Mouse (Mus musculus): Measurements from ENCODE around the gene Nccrp1.
"Not testable (repeated sequence)": the region's sequence is repeated elsewhere in the genome, so short reads cannot be mapped to it uniquely, and the experiment has no call there.

Gene Nccrp1

DNA sequence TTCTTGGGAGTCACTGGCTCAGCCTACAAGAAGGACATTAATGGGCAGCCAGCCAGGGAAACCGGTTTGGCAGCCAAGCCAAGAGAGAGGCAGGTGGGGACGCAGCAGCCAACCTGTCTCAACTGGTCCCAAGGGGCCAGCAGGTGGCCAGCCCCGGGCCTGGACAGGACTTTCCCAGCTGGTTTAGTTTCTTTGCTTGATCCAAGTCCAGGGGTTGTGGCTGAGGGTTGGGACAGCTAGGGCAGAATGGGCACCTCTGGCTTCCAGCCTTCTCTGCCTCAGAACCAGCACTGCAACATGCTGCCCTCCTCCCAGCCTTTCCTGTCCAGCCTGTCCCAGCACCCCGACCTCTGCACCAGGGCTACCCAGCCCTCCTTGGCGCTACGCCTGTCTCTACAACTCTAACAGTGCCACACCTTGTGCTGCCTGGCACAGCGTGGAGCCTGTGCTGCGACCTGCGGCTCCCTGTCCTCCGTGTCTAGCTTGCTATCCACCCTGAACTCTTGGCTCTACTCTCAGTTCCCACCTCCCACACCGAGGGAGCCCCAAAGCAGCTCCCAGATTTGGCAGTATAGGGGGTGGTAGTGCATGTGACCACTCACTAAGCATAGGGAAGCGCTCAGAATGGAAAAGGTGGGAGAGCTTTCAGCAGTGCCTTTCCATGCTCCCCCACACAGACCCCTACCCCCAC lies 23.4 kb upstream of the Nccrp1 start:
- no peak for DNase-seq (ENCODE audit: low spot score)

DNA sequence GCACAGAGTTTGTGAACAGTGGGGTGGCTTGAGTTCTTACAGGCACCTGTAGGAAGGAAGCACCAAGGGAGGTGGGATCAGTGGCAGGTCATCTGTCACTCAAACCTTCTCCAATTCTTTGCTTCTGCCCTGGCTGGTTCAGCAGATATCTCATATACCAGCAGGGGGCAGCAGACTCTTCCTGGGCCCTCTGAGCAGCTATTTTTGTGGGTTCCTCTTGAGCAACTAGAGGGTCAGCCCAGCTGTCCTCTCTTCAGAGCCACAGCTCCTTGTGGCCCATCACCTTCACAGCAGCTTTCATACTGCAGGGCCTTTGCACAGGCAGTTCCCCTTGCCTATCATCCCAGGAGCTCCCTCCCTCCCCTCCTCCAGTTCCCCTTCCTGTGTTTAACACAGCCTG lies 21.2 kb upstream of the Nccrp1 start:
- peak; percentile 46 for DNase-seq (ENCODE audit: low spot score)

DNA sequence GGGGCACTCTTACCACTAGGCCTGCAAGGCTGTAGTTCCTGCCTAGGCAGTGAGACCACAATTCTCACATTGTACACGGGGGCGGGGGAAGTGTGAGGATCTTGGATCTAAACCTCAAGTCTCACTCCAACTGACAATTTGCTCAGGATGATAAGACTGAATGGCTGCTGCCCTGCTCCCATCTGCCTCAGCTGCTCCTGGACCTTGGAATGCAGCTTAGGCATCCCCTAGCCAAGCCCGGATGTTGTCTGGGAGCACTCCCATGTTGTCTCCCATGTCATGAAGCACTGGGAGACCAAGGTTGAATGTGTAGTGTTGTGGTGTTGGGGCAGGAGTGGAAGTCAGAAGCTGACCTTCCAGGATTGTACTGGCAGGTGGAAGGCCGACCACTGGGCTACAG lies 20.5 kb upstream of the Nccrp1 start:
- DNase-seq (ENCODE audit: low spot score): no peak

DNA sequence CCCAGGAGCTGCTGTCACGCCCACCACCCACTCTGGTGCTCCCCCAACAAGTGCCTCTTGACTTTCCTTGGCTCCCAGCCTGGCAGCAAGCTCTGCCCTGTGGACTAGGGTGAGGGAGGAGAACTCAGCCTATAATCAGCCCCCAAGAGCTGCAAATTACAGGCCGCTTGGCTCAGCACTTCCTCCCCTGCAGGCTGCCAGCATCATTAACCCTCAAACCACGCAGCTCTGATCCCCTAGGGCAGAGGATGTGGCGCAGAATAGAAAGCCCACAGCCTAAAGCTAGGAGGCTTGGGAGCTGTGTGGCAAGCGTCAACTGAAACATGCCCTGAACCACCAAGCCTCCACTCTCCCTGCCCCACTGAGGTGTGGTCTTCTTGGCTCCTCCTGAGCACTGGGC lies 18.4 kb upstream of the Nccrp1 start:
- no peak for DNase-seq (ENCODE audit: low spot score)

DNA sequence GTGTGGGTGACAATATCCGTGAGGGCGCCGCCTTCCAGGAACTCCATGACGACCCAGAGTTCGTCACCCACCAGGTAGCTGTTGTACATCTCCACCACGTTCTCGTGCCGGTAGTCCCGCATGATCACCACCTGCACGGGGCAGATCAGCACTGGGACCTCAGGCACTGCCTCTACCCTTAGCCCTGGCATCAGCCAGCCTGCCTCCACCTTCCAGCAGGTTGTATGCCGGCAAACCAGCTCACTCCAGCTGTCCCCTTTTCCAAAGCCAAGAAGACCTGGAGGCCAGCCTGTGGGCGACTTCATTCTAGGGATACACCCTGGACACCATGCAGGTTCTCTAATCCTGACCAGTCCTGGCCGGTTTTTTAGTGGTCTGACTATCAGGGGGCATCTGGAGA lies 15.9 kb upstream of the Nccrp1 start:
- no peak for DNase-seq (ENCODE audit: low spot score)

DNA sequence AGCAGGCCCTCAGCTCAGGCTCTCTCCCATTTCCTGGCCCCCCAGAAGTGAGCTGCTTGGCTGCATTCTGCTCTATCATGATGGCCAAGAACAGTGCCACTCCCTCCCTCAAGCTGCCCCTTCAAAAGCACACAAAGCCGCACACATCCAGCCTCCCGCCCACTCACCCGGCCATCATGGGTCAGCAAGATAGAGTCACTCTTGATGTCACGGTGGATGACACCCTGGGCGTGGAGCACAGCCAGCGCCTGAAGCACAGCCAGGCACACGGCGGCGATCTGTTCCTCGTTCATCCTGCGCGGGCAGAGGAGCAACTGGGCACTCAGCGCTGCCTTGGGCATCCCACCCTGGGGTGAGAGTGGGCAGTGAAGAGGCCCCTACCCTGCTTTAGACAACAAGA lies 15.3 kb upstream of the Nccrp1 start:
- DNase-seq (ENCODE audit: low spot score): no peak

DNA sequence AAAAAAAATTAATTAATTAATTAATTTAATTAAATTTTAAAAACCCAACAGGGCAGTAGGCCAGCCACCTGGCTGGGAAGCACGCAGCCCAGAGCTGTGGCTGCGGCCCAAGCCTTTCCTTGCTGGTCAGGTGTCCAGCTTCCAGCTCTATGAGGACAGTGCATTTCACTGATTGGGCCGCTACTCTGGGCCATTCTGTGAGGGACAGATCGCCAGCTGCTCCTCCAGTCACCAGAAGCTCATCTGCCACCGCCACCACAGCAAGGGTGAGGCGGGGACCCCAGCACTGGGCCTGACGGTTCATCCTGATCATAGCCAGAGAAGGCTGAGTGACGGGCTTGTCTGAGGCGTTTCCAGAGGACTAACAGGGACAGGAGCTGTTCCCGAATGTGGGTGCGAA lies 14.9 kb upstream of the Nccrp1 start:
- DNase-seq (ENCODE audit: low spot score): no peak

DNA sequence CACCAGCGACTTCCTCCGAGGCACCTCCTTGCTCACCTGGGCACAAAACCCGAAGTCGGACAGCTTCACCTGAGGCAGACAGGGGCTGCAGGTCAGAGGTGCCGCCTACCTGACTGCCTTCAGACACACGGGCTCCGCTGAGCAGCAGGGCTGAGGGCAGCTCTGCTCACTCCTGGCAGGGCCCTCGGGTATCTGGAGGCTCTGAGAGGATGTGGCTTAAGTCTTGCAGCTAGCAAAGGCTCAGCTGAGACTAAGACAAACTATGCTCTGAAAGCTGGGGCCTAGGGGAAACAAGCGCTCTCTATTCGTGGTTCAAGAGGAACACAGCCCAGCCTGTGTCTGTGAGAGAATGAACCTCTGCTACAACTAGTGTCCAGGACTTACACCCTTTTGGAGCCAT lies 13.8 kb upstream of the Nccrp1 start:
- DNase-seq (ENCODE audit: low spot score): no peak

DNA sequence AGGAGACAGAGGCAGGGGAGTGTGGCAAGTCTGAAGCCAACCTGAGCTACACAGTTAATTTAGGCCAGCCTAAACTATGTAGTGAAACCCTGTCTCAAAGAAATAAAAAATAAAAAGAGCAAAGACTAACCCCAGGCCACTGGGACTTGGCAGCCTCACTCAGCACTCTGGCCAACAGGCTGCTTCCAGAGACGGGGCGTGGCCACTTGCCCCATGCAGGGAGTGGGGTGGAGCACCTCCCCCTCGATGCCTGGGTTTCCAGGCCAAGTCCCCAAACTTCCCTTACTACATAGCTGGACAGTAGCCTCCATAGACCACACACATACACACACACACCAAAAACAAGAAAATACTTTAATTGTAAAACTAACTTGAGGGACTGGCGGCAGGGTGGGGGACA lies 11.4 kb upstream of the Nccrp1 start:
- DNase-seq (ENCODE audit: low spot score): no peak

DNA sequence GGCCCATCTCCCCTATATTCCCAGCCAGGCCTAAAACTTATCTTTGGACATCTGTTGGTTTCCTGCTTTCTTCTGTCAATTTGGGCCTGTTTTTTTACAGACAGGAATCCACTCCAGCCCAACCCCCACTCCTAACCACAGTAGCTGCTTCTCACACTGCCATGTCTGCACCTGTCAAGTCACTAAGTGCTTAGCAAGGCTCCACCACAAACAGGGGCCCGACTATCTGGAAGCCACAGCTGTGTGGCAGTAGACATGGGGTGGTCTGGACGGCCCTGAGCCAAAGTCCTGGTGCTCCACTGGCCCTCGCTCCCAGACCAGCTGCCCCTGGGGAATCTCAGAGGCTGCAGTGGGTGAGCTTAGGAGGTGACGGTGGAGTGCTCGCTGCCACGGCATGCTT lies 10.7 kb upstream of the Nccrp1 start:
- DNase-seq (ENCODE audit: low spot score): no peak

DNA sequence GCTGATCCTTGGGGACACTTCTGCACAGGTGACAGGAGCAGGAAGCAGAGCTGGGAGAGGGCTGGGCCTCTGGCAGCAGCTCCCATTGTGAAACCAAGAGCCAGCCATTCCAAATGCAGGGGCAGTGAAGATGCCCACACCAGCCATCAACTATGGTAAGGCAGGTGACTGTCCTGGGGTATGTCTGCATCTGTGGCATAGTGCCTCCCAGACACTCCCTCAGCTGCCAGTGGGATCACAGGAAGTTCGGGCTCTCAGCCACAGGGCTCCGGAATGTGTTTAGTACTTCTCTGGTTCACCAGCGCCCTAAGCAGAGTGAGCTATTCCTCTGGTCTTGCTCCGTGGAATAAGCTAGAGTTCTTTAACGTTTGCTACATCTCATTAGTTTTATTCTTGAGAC lies 10.0 kb upstream of the Nccrp1 start:
- DNase-seq (ENCODE audit: low spot score): no peak

DNA sequence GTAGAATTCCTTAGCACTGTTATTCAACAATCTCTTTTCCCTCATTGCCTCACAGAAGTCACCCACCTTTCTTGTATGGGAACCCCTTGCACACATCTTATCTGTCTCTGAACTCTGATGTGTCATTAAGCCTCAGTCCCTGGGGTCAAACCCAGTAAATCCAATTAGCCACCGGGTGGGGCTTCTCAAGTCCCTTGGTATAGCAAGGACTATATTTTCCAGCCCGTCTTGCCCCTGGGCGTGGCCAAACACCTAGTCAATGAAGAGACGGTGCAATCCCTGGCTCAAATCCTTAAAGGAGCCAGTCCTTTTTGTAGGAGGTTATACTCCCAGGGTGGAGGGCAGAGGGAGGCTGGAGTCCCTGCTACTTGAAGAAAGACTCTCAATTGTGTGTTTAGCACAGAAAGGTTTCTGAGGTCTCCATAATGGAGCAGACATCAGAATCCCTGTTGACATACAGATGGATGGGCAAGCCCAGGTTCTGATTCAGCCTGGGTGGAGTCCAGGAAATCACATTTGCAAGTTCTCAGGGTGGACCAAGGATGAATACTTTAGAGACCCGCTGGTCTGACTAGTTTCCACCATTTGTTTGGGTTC lies 9.0 kb upstream of the Nccrp1 start:
- no peak for DNase-seq (ENCODE audit: low spot score)

DNA sequence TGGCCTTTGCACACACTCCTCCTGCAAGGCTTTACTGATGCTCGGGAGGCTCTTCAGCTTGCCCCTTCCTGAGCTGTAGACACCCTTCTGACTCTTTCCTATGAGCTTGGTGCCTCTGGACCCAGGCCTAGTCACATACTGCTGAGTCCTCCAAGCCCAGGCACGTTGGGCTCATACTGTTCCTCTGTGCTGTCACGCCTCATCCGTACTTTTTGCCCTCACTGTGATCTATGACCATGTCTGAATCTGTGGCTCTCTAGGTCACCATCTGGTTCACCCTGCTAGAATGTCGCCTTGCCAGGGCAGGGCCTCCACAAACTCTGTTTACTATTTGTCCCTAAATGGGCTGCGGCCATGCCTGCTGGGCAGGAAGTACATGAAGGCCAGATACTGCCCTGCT lies 6.0 kb upstream of the Nccrp1 start:
- DNase-seq (ENCODE audit: low spot score): no peak

DNA sequence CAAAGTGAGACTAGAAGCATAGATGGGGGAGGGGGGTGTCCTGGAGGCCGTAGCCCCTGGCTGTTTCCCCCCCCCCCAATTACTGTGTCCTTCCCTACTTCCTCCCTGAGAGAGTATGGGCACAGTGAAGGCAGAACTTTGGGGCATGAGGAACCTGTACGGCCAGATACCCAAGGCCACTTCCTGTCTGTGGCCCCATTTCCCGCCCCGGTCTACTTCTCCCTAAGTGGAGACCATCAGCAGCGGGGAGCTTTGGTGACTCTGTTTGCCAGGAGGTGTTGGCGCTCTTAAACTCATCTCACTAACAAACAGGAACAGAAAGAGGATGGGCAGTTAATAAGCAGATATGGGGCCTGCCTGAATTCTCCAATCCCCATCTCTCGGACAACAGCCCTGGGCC lies 574 bp upstream of the Nccrp1 start:
- DNase-seq (ENCODE audit: low spot score): no peak

DNA sequence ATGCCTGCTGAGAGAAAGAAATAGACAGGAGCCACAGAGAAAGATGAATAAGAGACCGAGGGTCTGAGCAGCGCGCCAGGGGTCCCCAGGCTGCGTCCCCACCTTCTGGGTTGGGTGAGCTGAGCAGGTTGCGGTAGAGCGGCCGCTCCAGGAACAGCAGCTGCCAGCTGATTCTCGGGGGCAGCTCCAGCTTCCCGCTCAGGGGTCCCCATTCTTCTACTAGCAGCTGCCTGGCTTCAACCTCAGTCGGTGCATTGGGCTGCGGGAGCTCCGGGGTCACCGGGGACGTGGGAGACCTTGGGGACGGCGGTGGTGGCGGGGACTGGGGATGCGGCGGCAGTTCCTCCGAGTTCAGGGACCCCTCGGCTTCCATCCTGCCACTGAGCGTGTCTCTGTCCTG lies 405 bp downstream of the Nccrp1 start:
- DNase-seq (ENCODE audit: low spot score): no peak

DNA sequence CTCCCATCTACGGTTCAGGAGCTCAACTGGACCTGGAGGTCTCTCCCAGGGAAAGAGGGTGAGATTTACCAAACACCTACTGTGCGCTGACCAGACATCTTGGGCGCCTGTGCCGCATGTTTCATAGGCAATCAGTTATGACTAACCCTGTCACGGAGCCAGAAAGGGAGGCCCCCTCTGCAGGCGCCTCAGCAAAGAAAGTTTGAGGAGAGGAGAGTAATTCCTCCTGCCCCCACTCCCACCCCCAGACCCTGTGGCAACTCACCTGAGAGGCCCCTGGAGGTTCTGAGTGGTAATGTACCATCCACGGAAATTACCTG lies 1.2 kb downstream of the Nccrp1 start:
- DNase-seq (ENCODE audit: low spot score): no peak

DNA sequence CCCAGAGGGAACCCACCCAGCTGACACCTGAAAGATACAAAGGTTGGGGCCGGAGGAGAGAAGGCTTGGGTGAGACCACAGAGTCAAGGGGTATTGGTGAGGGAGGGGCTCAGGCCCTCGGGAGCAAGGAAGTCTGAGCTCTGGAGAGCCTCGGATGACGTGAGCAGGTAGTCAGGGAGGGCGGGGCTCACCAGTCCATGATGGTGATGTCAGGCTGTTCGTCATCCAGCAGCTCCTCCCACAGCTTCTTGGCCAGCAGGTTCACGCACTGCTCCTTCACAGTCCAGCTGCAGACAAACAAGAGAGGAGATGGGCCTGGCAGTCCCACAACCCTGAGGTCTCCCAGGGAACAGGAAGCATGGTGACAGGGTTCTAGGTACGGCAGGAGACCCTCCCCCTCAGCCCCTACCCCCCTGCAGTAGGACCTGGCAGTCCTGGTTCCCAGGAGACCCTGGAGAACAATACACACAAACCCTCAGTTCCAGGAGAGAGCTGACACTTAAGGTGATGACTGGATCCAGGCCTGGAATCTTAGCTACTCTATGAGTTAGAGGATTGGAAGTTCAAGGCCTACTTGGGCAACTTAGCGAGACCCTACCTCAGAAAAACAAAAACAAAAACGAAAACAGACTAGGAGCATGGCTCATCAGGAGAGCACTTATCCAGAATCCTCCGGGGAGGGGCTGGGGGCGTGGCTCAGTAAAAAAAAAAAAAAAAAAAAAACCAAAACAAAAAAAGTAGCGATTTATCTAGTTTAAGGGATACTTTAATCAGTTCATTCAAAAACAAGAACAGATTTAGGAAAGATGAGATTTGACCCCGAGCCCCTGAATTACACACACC lies 1.8 kb downstream of the Nccrp1 start:
- DNase-seq (ENCODE audit: low spot score): no peak

DNA sequence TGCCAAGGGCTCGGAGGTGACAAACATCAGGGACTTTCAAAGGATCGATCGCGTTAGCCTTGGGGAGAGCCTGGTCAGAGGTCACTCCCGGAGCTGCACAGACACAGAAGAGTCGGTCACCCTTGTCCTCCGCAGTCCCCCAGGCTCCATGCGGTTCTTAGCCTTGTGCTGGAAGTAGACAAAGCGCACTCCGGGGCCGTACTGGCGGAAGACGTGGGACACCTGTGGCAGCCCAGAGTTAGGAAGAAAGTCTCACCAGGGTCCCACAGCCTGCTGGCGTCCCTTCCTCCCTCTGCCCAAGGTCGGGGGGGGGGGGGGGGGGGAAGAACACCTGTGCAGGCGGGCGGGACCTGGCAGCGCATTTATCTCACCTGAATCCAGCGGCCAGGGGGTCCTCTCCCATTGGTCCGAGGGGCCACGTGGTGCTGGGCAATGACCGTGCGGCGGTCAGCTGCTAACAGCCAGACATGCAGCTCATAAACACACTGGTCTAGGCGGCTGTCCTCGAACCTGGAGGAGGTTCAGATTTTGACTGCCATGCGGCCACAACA lies 2.9 kb downstream of the Nccrp1 start:
- no peak for DNase-seq (ENCODE audit: low spot score)

DNA sequence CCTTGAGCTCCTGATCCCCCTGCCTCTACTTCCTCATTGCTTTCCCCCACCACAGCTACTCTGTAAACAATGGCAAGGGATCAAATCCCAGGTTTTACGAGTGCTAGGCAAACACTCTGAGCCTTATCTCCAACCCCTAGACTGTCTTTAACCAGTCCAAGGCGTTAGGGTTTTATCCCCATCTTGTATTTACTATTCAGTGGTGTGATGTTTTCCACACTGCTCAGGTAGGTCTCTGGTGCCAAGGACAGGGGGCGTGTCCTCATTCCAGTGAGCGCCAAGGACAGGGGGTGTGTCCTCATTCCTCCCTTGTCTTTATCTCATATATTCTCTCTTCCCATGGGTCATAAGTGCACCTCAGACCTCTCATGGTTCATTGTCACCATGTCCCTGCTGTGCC lies 6.5 kb downstream of the Nccrp1 start, which contains the start of gene Sycn:
Sycn (plus strand) TSS at position 360 of the 400 bp plus-strand sequence.
- no peak for DNase-seq (ENCODE audit: low spot score)

DNA sequence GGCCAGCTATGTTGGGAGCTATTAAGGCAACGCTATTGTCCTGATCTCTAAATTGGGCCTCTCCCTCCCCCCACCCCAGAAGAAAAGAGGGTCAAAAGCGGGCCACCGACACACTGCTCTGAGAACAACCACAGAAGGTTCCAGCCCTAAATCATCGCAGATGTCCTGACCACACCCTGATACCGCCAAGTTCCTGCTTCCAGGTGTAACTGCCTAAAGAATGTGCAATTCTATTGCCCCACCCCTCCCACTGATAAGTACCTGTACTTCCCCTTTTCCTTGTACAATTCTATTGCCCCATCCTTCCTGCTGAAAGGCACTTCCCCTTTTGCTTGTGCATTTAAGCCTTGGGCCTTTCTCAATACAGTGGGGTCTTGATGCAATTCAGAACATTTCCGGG lies 8.2 kb downstream of the Nccrp1 start:
- DNase-seq (ENCODE audit: low spot score): not testable (repeated sequence)

DNA sequence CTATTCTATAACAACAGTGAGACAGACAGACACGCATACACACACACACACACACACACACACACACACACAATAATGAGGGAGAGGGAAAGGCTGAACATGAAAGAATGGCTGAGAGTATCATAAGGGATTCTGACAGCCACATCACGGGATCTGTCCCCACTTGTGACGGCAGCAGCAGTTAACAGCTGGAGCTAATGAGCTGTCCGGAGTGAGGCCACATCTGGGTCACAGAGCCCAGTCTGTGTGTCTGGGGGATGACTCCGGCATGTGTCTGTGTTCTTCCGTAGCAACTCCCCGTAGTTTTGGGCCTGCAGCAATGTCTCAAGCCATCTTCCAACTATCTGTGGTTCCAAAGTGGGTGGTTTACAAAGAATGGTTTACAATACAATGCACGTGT lies 15.0 kb downstream of the Nccrp1 start:
- no peak for DNase-seq (ENCODE audit: low spot score)

DNA sequence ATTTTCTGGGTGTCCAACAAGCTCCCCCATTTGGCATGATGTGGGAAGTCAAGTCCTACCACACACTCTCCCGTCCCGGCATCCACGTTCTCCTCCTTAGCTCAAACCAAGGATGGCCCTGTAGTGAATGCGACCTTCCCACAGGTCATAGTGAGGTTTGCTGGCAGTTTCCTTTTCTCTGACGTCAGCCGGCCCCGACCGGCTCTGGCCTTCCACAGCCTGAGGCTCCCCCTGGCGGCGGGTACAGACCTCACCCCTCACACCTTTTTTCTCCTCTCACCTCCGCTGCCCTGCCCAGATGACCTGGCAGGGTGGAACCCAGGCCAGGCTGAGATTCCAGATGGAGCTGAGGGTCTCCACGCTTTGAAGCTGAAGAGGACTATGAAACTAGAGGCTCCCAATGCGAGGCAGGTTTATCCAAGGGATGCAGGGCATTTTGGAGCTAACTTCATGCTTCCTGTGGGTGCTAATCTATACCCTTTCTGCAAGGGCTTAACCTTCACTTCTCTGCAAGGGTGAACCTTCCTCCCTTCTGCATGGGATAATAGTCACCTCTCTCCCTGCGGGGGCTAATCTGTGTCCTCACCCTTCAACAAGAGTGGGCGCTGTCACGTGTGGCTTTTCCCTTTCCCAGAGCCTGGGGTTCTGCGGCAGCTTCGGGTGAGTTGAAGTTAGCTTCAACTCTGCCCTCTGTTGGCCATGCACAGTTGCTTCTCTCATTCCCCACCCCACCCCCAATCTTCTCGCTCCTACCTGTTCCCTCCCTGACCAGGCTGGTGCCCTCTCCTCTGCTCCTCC lies 18.9 kb downstream of the Nccrp1 start:
- DNase-seq (ENCODE audit: low spot score): peak; percentile 36
